ENCODE assay signal across 11 mouse cellular contexts in genomic region chr17:48299203-48299602, GRCm38 (mm10). TPM values are rescaled to one million over a fixed set of nuclear protein-coding genes. Genes with fewer than 3 reads are reported as not detected.
DNase-seq lines count a peak whose midpoint lies in the region; ATAC-seq and TF ChIP-seq lines count a peak whose summit lies in the region.
"Had no signal": no experiment of that assay in that cellular context is flagged by ENCODE, and none has a peak within 500 bp of the region (broad histone marks: within the 10 kb centered on the region; RNA-seq: fewer than 3 reads in every experiment).

Gene Treml2, plus strand, starts transcription at chr17:48299498.

- no peaks in the 10 kb centered on the region for H3K9me3 ChIP-seq in stomach, embryonic 15.5 days
- H3K9me3 ChIP-seq in midbrain, embryonic 11.5 days (ENCODE audit: control insufficient read depth, low read length) = no peaks in the 10 kb centered on the region

- intact Hi-C loops in left cerebral cortex, postnatal 10 days (cut with DNase I) = no loop called here

- 15% methylated on average over 3 of the region's 4 CpGs for WGBS in spleen, adult 2 months
- 6% methylated on average over 3 of the region's 4 CpGs for WGBS in bone marrow, adult 2 months
- WGBS in stomach, embryonic 15.5 days = 17% methylated on average over 3 of the region's 4 CpGs
- WGBS in midbrain, embryonic 11.5 days = 35% methylated on average over 3 of the region's 4 CpGs

- peak within 1 kb of the TSS; percentile 97 for H3K27ac ChIP-seq in spleen, adult 2 months (ENCODE audit: insufficient read depth, low read length)
- peak within 1 kb of the TSS; percentile 96 for H3K27ac ChIP-seq in bone marrow, adult 2 months (ENCODE audit: control insufficient read depth, insufficient read depth, low read depth, low read length, poor library complexity)
- H3K27ac ChIP-seq in stomach, embryonic 15.5 days = no peak within 1 kb of the TSS
- no peak within 1 kb of the TSS for H3K27ac ChIP-seq in midbrain, embryonic 11.5 days (ENCODE audit: low read depth, low read length)

- 0 out of 2 replicates have a peak within 1 kb of the TSS, but pooled peaks have one; percentile 16 for H3K4me2 ChIP-seq in stomach, embryonic 15.5 days
- no peak within 1 kb of the TSS for H3K4me2 ChIP-seq in midbrain, embryonic 11.5 days

- no peaks in the 10 kb centered on the region for H3K27me3 ChIP-seq in spleen, adult 2 months (ENCODE audit: control insufficient read depth, insufficient read depth, low read length)
- H3K27me3 ChIP-seq in stomach, embryonic 15.5 days (replicated peaks) = no peaks in the 10 kb centered on the region
- no peaks in the 10 kb centered on the region for H3K27me3 ChIP-seq in midbrain, embryonic 11.5 days (ENCODE audit: control insufficient read depth, insufficient read depth, low read length)

- no peak within 1 kb of the TSS for H3K9ac ChIP-seq in stomach, embryonic 15.5 days
- H3K9ac ChIP-seq in midbrain, embryonic 11.5 days (ENCODE audit: low read length) = no peak within 1 kb of the TSS

- ATAC-seq in stomach, embryonic 15.5 days (ENCODE audit: insufficient read depth, low FRiP score, low read depth) = peak; percentile 57; the same call in 1 of the 2 replicates
- ATAC-seq in midbrain, embryonic 11.5 days (ENCODE audit: low FRiP score) = no peak

- no peak for TF ChIP-seq CTCF in spleen, adult 2 months (IDR thresholded peaks at IDR 0.05; ENCODE audit: extremely low read depth, insufficient read depth, insufficient read length, insufficient replicate concordance)
- TF ChIP-seq CTCF in bone marrow, adult 2 months (IDR thresholded peaks at IDR 0.05; ENCODE audit: control insufficient read depth, insufficient read depth, low read length) = no peak

- no peak for DNase-seq in spleen, adult 2 months (ENCODE audit: low read depth in 1 of 2, low spot score in 2 of 2)
- no peak for DNase-seq in spleen, adult 12 weeks (ENCODE audit: low spot score)
- DNase-seq in liver = peak; percentile 86
- no peak for DNase-seq in right cerebral cortex, adult 18-20 months
- no peak for DNase-seq in left cerebral cortex, postnatal 10 days (ENCODE audit: extremely low spot score in 1 of 2, low spot score in 2 of 2)
- DNase-seq in midbrain, embryonic 11.5 days (ENCODE audit: low spot score, missing footprints) = no peak
- DNase-seq: adrenal gland, adult 2 months; kidney, postnatal 14 days; lung, adult 18-20 months had no signal

- peak within 1 kb of the TSS; percentile 69 for H3K4me3 ChIP-seq in spleen, adult 2 months (ENCODE audit: extremely low read depth, insufficient read depth, insufficient read length)
- H3K4me3 ChIP-seq in bone marrow, adult 2 months (replicated peaks; ENCODE audit: control insufficient read depth, low read depth, low read length) = peak within 1 kb of the TSS; percentile 96
- no peak within 1 kb of the TSS for H3K4me3 ChIP-seq in stomach, embryonic 15.5 days (replicated peaks)
- H3K4me3 ChIP-seq in midbrain, embryonic 11.5 days (ENCODE audit: low read depth, low read length) = no peak within 1 kb of the TSS

- H3K36me3 ChIP-seq in spleen, adult 2 months (ENCODE audit: control insufficient read depth, insufficient read depth, low read length) = peaks cover 6% of the 10 kb centered on the region
- H3K36me3 ChIP-seq in stomach, embryonic 15.5 days = no peaks in the 10 kb centered on the region
- no peaks in the 10 kb centered on the region for H3K36me3 ChIP-seq in midbrain, embryonic 11.5 days (ENCODE audit: control insufficient read depth, insufficient read depth, low read length)

- peaks cover 29% of the 10 kb centered on the region; the same call in 1 of the 2 replicates for H3K4me1 ChIP-seq in spleen, adult 2 months (ENCODE audit: control insufficient read depth, insufficient read depth, insufficient read length)
- peaks cover 4% of the 10 kb centered on the region; the same call in 1 of the 2 replicates for H3K4me1 ChIP-seq in bone marrow, adult 2 months (ENCODE audit: control insufficient read depth, insufficient read depth, low read length)
- no peaks in the 10 kb centered on the region for H3K4me1 ChIP-seq in stomach, embryonic 15.5 days
- no peaks in the 10 kb centered on the region for H3K4me1 ChIP-seq in midbrain, embryonic 11.5 days (ENCODE audit: control insufficient read depth, insufficient read depth, low read length)

- TF ChIP-seq POLR2A in spleen, adult 2 months (IDR thresholded peaks at IDR 0.05; ENCODE audit: low read depth, low read length) = no peak
- no peak for TF ChIP-seq POLR2A in bone marrow, adult 2 months (IDR thresholded peaks at IDR 0.05; ENCODE audit: borderline replicate concordance, control insufficient read depth, low read depth, low read length)

RNA-seq across cellular contexts. Expression of gene Treml2, which starts in this region (rescaled TPM):
- 56.4 and 66.7 TPM in 2 replicates for polyA plus RNA-seq in spleen, adult 2 months (2012; rRNA removed)
- polyA plus RNA-seq in bone marrow, adult 2 months (2011; ENCODE audit: insufficient read depth, insufficient read length, low replicate concordance, missing spikeins) = 56.4 and 152 TPM in 2 replicates
- 0.30 and 0.48 TPM in 2 replicates for polyA plus RNA-seq in stomach, embryonic 15.5 days (2015; fragmentation: Nextera tagmentation; extraction: Ambion mirVana)
- under 1 TPM; 0.36 to 0.51 TPM for total RNA-seq in left cerebral cortex, postnatal 10 days (2021)
- polyA plus RNA-seq in midbrain, embryonic 11.5 days (2014; fragmentation: Nextera tagmentation; extraction: Ambion mirVana) = 0.23 and 0.37 TPM in 2 replicates

Comparison
In these comparisons a context has a peak if more than half of its experiments do, and no peak if none do; other contexts are left out.
1. RNA of gene Treml2 (polyA plus RNA-seq): 56.4 to 152 TPM in bone marrow, adult 2 months and 56.4 to 66.7 TPM in spleen, adult 2 months; 0.23 to 0.37 TPM in midbrain, embryonic 11.5 days and 0.30 to 0.48 TPM in stomach, embryonic 15.5 days; every median in the first group is over 10 times any median in the second.
2. Peak in ATAC-seq and H3K4me2 ChIP-seq in stomach, embryonic 15.5 days; RNA of the gene not detected or under 1 TPM.
3. H3K27ac ChIP-seq: peak in spleen, adult 2 months (single experiment) and bone marrow, adult 2 months (single experiment); none in stomach, embryonic 15.5 days (single experiment) and midbrain, embryonic 11.5 days (single experiment).
4. H3K4me3 ChIP-seq: peak in spleen, adult 2 months (single experiment) and bone marrow, adult 2 months (single experiment); none in stomach, embryonic 15.5 days (single experiment) and midbrain, embryonic 11.5 days (single experiment).